Mouse (Mus musculus): ENCODE data around the gene Erich6.

GRCm38 (mm10) chr3:58678384-58678783 lies 41.4 kb upstream of the Erich6 start:
- TF ChIP-seq GABPA (IDR thresholded peaks at IDR 0.05; ENCODE audit: insufficient replicate concordance, low read depth, low read length) (no peak), POLR2AphosphoS2 (IDR thresholded peaks at IDR 0.05; ENCODE audit: low read depth, low read length) (no peak), BHLHE40 (IDR thresholded peaks at IDR 0.05; ENCODE audit: low read depth, low read length) (no peak), POLR2A (IDR thresholded peaks at IDR 0.05; ENCODE audit: low read depth, low read length) (peak; percentile 42), CTCF (conservative IDR thresholded peaks at IDR 0.05 in 1 of 2, IDR thresholded peaks at IDR 0.05 in 1 of 2; ENCODE audit: low read depth in 2 of 2, low read length in 2 of 2) (no peak), ETS1 (conservative IDR thresholded peaks at IDR 0.05; ENCODE audit: low read depth, low read length) (no peak), ZKSCAN1 (IDR thresholded peaks at IDR 0.05; ENCODE audit: borderline replicate concordance, low read depth, low read length) (no peak), EP300 (IDR thresholded peaks at IDR 0.05; ENCODE audit: low read length) (no peak), ELF1 (IDR thresholded peaks at IDR 0.05; ENCODE audit: low read depth, low read length) (no peak), UBTF (IDR thresholded peaks at IDR 0.05; ENCODE audit: low read depth, low read length) (no peak), ZNF384 (IDR thresholded peaks at IDR 0.05; ENCODE audit: low read depth, low read length) (no peak), ZMIZ1 (IDR thresholded peaks at IDR 0.05; ENCODE audit: low read depth, low read length) (no peak), ZC3H11A (IDR thresholded peaks at IDR 0.05; ENCODE audit: low read depth, low read length) (no peak)

Measured in CH12.LX (cell line).